Mouse (Mus musculus) colon, adult 2 months (tissue): ENCODE data around the gene Zfp954. TPM values are rescaled to one million over a fixed set of nuclear protein-coding genes. Genes with fewer than 3 reads are reported as not detected.

ENCODE experiments used
- polyA plus RNA-seq: library from polyadenylated mRNA; depleted of rRNA; stranded (reverse); fragments of >200 nt; gene quantifications from 2 replicates; pipeline ENCODE4 v1.2.3, GENCODE M21; 2012; rRNA removed

The Zfp954 gene
- 7.9 and 8.4 TPM in 2 replicates for polyA plus RNA-seq

GRCm38 (mm10) chr7:7120921-7121601 lies at the start of gene Zfp954:
TSS of gene Zfp954 (minus strand) at chr7:7121488.

GRCm38 (mm10) chr7:7136379-7136866 lies 15.1 kb upstream of the Zfp954 start, which contains the start of gene Zfp773:
TSS of gene Zfp773 (minus strand) at chr7:7136755.

Other genes starting within 250 kb of the Zfp954 start
- gene Aurkc, start 126.2 kb downstream of the Zfp954 start, polyA plus RNA-seq, result not detected in 2 replicates
- gene Zfp773, start 15.3 kb upstream of the Zfp954 start, polyA plus RNA-seq, result 0.06 and 0.14 TPM in 2 replicates
- 0.44 and 0.49 TPM in 2 replicates for gene Zfp418, start 49.8 kb upstream of the Zfp954 start, polyA plus RNA-seq
- gene Zfp772, start 88.5 kb upstream of the Zfp954 start, polyA plus RNA-seq, result 0.79 and 0.90 TPM in 2 replicates
- 0.09 and 0.15 TPM in 2 replicates for gene Vmn2r29, start 125.8 kb upstream of the Zfp954 start, polyA plus RNA-seq
- gene Gm45844, start 156.8 kb upstream of the Zfp954 start, polyA plus RNA-seq, result 0.31 and 0.98 TPM in 2 replicates
- gene Clcn4, start 179.4 kb upstream of the Zfp954 start, polyA plus RNA-seq, result 24.2 and 32.3 TPM in 2 replicates
- not detected in 2 replicates for gene Vmn2r30, start 216.1 kb upstream of the Zfp954 start, polyA plus RNA-seq